In the genomic region with DNA sequence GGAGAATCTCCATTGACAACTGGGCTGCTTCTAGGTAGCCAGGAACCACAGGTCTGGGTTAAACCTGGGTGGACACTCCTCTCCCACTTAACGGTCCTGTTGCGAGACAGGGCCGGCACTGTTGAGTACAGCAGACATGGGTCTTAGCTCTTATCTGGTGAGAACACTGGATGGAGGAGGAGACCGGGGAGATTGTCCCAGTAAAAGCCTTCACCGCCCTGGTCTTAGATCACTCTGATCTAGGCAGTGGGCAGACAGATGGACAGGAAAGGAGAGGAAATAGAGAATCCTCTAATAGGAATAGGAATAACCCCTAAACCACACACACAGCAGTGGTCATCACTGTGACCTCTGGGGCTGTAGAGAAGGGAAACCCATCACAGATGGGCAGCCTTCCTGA, we compare ENCODE assay signal across 17 mouse cellular contexts. TPM values are rescaled to one million over a fixed set of nuclear protein-coding genes. Genes with fewer than 3 reads are reported as not detected.
DNase-seq lines count a peak whose midpoint lies in the region; ATAC-seq and TF ChIP-seq lines count a peak whose summit lies in the region.
"Had no signal": no experiment of that assay in that cellular context is flagged by ENCODE, and none has a peak within 500 bp of the region (broad histone marks: within the 10 kb centered on the region; RNA-seq: fewer than 3 reads in every experiment).

No protein-coding gene starts in this region.

- intact Hi-C loops in heart, postnatal 10 days (cut with DNase I): no loop called here

- peaks cover 22% of the 10 kb centered on the region for H3K36me3 ChIP-seq in embryonic facial prominence, embryonic 14.5 days (ENCODE audit: control insufficient read depth, insufficient read depth, low read length)
- peaks cover 18% of the 10 kb centered on the region for H3K36me3 ChIP-seq in limb, embryonic 15.5 days
- H3K36me3 ChIP-seq: liver, embryonic 15.5 days had no signal

- H3K9me3 ChIP-seq in embryonic facial prominence, embryonic 14.5 days (ENCODE audit: control insufficient read depth, low read length): no peaks in the 10 kb centered on the region
- H3K9me3 ChIP-seq in limb, embryonic 15.5 days: no peaks in the 10 kb centered on the region
- H3K9me3 ChIP-seq: heart, embryonic 15.5 days; liver, embryonic 15.5 days had no signal

- H3K4me2 ChIP-seq in embryonic facial prominence, embryonic 14.5 days (ENCODE audit: low read depth, low read length): no peak overlapping the region
- H3K4me2 ChIP-seq in limb, embryonic 15.5 days: 0 out of 2 replicates have a peak overlapping the region, but pooled peaks have one; percentile 24
- H3K4me2 ChIP-seq: heart, embryonic 15.5 days; liver, embryonic 15.5 days had no signal

- H3K27ac ChIP-seq in layer of hippocampus, adult 2 months: peak overlapping the region; percentile 14; the same call in 1 of the 2 replicates
- peak overlapping the region; percentile 79 for H3K27ac ChIP-seq in embryonic facial prominence, embryonic 14.5 days (replicated peaks; ENCODE audit: low read depth, low read length)
- H3K27ac ChIP-seq in limb, embryonic 15.5 days: peak overlapping the region; percentile 81
- H3K27ac ChIP-seq: heart, embryonic 15.5 days; liver, embryonic 15.5 days had no signal

- H3K4me3 ChIP-seq in layer of hippocampus, adult 2 months: no peak overlapping the region
- H3K4me3 ChIP-seq in embryonic facial prominence, embryonic 14.5 days (ENCODE audit: low read depth, low read length): no peak overlapping the region
- H3K4me3 ChIP-seq in limb, embryonic 15.5 days: no peak overlapping the region
- H3K4me3 ChIP-seq: heart, embryonic 15.5 days; liver, embryonic 15.5 days had no signal

- DNase-seq in heart, adult 11 months: peak; percentile 91
- no peak for DNase-seq in heart, postnatal 10 days
- DNase-seq in layer of hippocampus, adult 2 months (ENCODE audit: low spot score in 2 of 2): no peak
- DNase-seq in layer of hippocampus, adult 9-11 months: no peak
- DNase-seq in embryonic facial prominence, embryonic 14.5 days (ENCODE audit: low spot score): no peak
- DNase-seq in lung, adult 18-20 months: no peak
- DNase-seq in right cerebral cortex, postnatal 25 days: no peak
- DNase-seq: cerebellum, adult 9-11 months; kidney, adult 11 months; kidney, postnatal 25 days; lung, postnatal 14 days; thymus, postnatal 36 days had no signal

- WGBS in embryonic facial prominence, embryonic 14.5 days: 85% methylated on average over 5 of the region's 5 CpGs
- 77% methylated on average over 5 of the region's 5 CpGs for WGBS in limb, embryonic 15.5 days

- no peak for TF ChIP-seq CTCF in layer of hippocampus, adult 2 months (conservative IDR thresholded peaks at IDR 0.05)

- ATAC-seq in embryonic facial prominence, embryonic 14.5 days (ENCODE audit: low read depth): no peak
- ATAC-seq in limb, embryonic 15.5 days (ENCODE audit: insufficient number of reproducible peaks, low FRiP score, low TSS enrichment, low read depth): no peak
- ATAC-seq: hindbrain, postnatal 0 days had no signal

- no peak overlapping the region for H3K9ac ChIP-seq in embryonic facial prominence, embryonic 14.5 days (ENCODE audit: low read depth, low read length)
- no peak overlapping the region for H3K9ac ChIP-seq in limb, embryonic 15.5 days
- H3K9ac ChIP-seq: heart, embryonic 15.5 days; liver, embryonic 15.5 days had no signal

- H3K4me1 ChIP-seq in embryonic facial prominence, embryonic 14.5 days (ENCODE audit: control insufficient read depth, insufficient read depth, low read length): peaks cover 49% of the 10 kb centered on the region
- peaks cover 66% of the 10 kb centered on the region for H3K4me1 ChIP-seq in limb, embryonic 15.5 days
- H3K4me1 ChIP-seq: liver, embryonic 15.5 days had no signal

- H3K27me3 ChIP-seq in embryonic facial prominence, embryonic 14.5 days (replicated peaks; ENCODE audit: control insufficient read depth, insufficient read depth, low read length): no peaks in the 10 kb centered on the region
- no peaks in the 10 kb centered on the region for H3K27me3 ChIP-seq in limb, embryonic 15.5 days
- H3K27me3 ChIP-seq: heart, embryonic 15.5 days had no signal

RNA-seq across cellular contexts. Expression of gene Cep295nl, which starts 18.3 kb away (rescaled TPM):
- total RNA-seq in heart, postnatal 10 days (2021): 1 to 10 TPM; 1.4 to 2.0 TPM
- total RNA-seq in layer of hippocampus, adult 2 months (2021): 1 to 10 TPM; 1.1 to 1.6 TPM
- polyA plus RNA-seq in embryonic facial prominence, embryonic 14.5 days (2014; fragmentation: Nextera tagmentation; extraction: Ambion mirVana): 0.63 and 1.2 TPM in 2 replicates
- polyA plus RNA-seq in limb, embryonic 15.5 days (2015; fragmentation: Nextera tagmentation; extraction: Ambion mirVana): 1.2 and 1.5 TPM in 2 replicates
- total RNA-seq: CH12.LX had no signal
- polyA plus RNA-seq: liver, embryonic 15.5 days had no signal

RNA-seq across cellular contexts. Expression of gene Timp2, which starts 31.6 kb away (rescaled TPM):
- total RNA-seq in heart, postnatal 10 days (2021): 100 to 1,000 TPM; 199 to 211 TPM
- total RNA-seq in layer of hippocampus, adult 2 months (2021): 100 to 1,000 TPM; 168 to 196 TPM
- 182 and 196 TPM in 2 replicates for polyA plus RNA-seq in embryonic facial prominence, embryonic 14.5 days (2014; fragmentation: Nextera tagmentation; extraction: Ambion mirVana)
- 140 and 168 TPM in 2 replicates for polyA plus RNA-seq in limb, embryonic 15.5 days (2015; fragmentation: Nextera tagmentation; extraction: Ambion mirVana)

RNA-seq across cellular contexts. Expression of gene Usp36, which starts 33.9 kb away (rescaled TPM):
- total RNA-seq in heart, postnatal 10 days (2021): 10 to 100 TPM; 13.9 TPM
- 10 to 100 TPM; 26.5 to 28.5 TPM for total RNA-seq in layer of hippocampus, adult 2 months (2021)
- 15.9 and 16.1 TPM in 2 replicates for polyA plus RNA-seq in embryonic facial prominence, embryonic 14.5 days (2014; fragmentation: Nextera tagmentation; extraction: Ambion mirVana)
- polyA plus RNA-seq in limb, embryonic 15.5 days (2015; fragmentation: Nextera tagmentation; extraction: Ambion mirVana): 21.0 and 21.3 TPM in 2 replicates

Comparison
In these comparisons a context has a peak if more than half of its experiments do, and no peak if none do; other contexts are left out.
1. H3K27ac ChIP-seq: peak in every context shown above with its lines; median percentile 81 in limb, embryonic 15.5 days; 79 in embryonic facial prominence, embryonic 14.5 days; 14 in layer of hippocampus, adult 2 months.